Mouse (Mus musculus) neural tube, embryonic 15.5 days (tissue): ENCODE measurements around the gene Tmprss3. TPM values are rescaled to one million over a fixed set of nuclear protein-coding genes. Genes with fewer than 3 reads are reported as not detected.

ENCODE experiments used
- ATAC-seq: fragments of 200-750 bp; cut with Nextera tagmentation; 2 replicates; pipeline ENCODE4 v1.8.0; 2017; ENCODE audit warnings: mild to moderate bottlenecking, moderate TSS enrichment, moderate library complexity; ENCODE audit not compliant: low FRiP score
- H3K27ac ChIP-seq: fragments of 300-500 bp; sonication (generic); replicated peaks from 2 replicates; pipeline ENCODE4 v1.5.1; 2015; ENCODE audit warnings: mild to moderate bottlenecking, inconsistent platforms
- H3K27me3 ChIP-seq: fragments of 300-500 bp; sonication (generic); replicated peaks from 2 replicates; pipeline ENCODE4 v1.6.1; 2015; ENCODE audit warnings: inconsistent platforms
- H3K36me3 ChIP-seq: fragments of 300-500 bp; sonication (generic); 2 replicates; pipeline ENCODE4 v1.6.1; 2015; ENCODE audit warnings: inconsistent platforms
- H3K4me1 ChIP-seq: fragments of 300-500 bp; sonication (generic); 2 replicates; pipeline ENCODE4 v1.6.1; 2015; ENCODE audit warnings: inconsistent platforms
- H3K4me2 ChIP-seq: fragments of 300-500 bp; sonication (generic); 2 replicates; pipeline ENCODE4 v1.6.1; 2015; ENCODE audit warnings: inconsistent platforms, mild to moderate bottlenecking, moderate library complexity
- H3K4me3 ChIP-seq: fragments of 300-500 bp; sonication (generic); replicated peaks from 2 replicates; pipeline ENCODE4 v1.5.1; 2015; ENCODE audit warnings: mild to moderate bottlenecking, inconsistent platforms
- H3K9ac ChIP-seq: fragments of 300-500 bp; sonication (generic); replicated peaks from 2 replicates; pipeline ENCODE4 v1.6.1; 2015; ENCODE audit warnings: mild to moderate bottlenecking, inconsistent platforms
- H3K9me3 ChIP-seq: fragments of 300-500 bp; sonication (generic); replicated peaks from 2 replicates; pipeline ENCODE4 v1.6.1; 2016; ENCODE audit warnings: inconsistent platforms
- WGBS: fragments of 180-500 bp; shearing (Covaris S2); methylation state at CpG from one replicate; pipeline ENCODE4 v1.1.7; 2015; ENCODE audit warnings: mixed read lengths; 5-methylcytosine and 5-hydroxymethylcytosine counted together
- polyA plus RNA-seq: library from polyadenylated mRNA; unstranded; fragments of >200 nt; fragmentation: Nextera tagmentation; extraction: Ambion mirVana; gene quantifications from 2 replicates; pipeline ENCODE4 v1.2.1, GENCODE M21; 2015

Gene Tmprss3
- polyA plus RNA-seq, 1 experiment from 2014 or later = 0.06 TPM

- H3K4me2 ChIP-seq = no peak overlapping the region
- no peak overlapping the region for H3K4me3 ChIP-seq
- ATAC-seq = no peak
- H3K27me3 ChIP-seq = no peaks in the 10 kb centered on the region
- H3K9ac ChIP-seq = no peak overlapping the region
- no peaks in the 10 kb centered on the region for H3K36me3 ChIP-seq
- no peaks in the 10 kb centered on the region for H3K9me3 ChIP-seq
- H3K4me1 ChIP-seq = no peaks in the 10 kb centered on the region
- no peak overlapping the region for H3K27ac ChIP-seq
- 74% methylated on average over 7 of the region's 7 CpGs for WGBS
Observed at GRCm38 (mm10) chr17:31223835-31224234, 25.1 kb upstream of the Tmprss3 start.

- no peaks in the 10 kb centered on the region for H3K4me1 ChIP-seq
- WGBS = 85% methylated on average over 4 of the region's 4 CpGs
- no peak overlapping the region for H3K9ac ChIP-seq
- no peaks in the 10 kb centered on the region for H3K9me3 ChIP-seq
- no peak overlapping the region for H3K4me2 ChIP-seq
- no peaks in the 10 kb centered on the region for H3K27me3 ChIP-seq
- no peak for ATAC-seq
- no peaks in the 10 kb centered on the region for H3K36me3 ChIP-seq
- no peak overlapping the region for H3K4me3 ChIP-seq
- no peak overlapping the region for H3K27ac ChIP-seq
Observed at GRCm38 (mm10) chr17:31222810-31223310, 24.1 kb upstream of the Tmprss3 start.

GRCm38 (mm10) chr17:31216068-31216955 is 17.5 kb upstream of the Tmprss3 start:
- H3K9ac ChIP-seq = no peak overlapping the region
- H3K27ac ChIP-seq = no peak overlapping the region
- 55% methylated on average over 5 of the region's 5 CpGs for WGBS
- H3K27me3 ChIP-seq = no peaks in the 10 kb centered on the region
- H3K4me1 ChIP-seq = no peaks in the 10 kb centered on the region
- no peaks in the 10 kb centered on the region for H3K36me3 ChIP-seq
- ATAC-seq = no peak
- H3K4me3 ChIP-seq = no peak overlapping the region
- no peak overlapping the region for H3K4me2 ChIP-seq
- no peaks in the 10 kb centered on the region for H3K9me3 ChIP-seq

GRCm38 (mm10) chr17:31211881-31212280 is 13.1 kb upstream of the Tmprss3 start:
- Histone ChIP-seq H3K27me3 (no peaks in the 10 kb centered on the region), H3K4me3 (no peak overlapping the region), H3K9me3 (no peaks in the 10 kb centered on the region), H3K4me1 (no peaks in the 10 kb centered on the region), H3K4me2 (no peak overlapping the region), H3K27ac (no peak overlapping the region), H3K36me3 (no peaks in the 10 kb centered on the region), H3K9ac (no peak overlapping the region)
- no peak for ATAC-seq
- 89% methylated on average over 6 of the region's 6 CpGs for WGBS

GRCm38 (mm10) chr17:31210299-31210698 is 11.5 kb upstream of the Tmprss3 start:
- no peak for ATAC-seq

DNA sequence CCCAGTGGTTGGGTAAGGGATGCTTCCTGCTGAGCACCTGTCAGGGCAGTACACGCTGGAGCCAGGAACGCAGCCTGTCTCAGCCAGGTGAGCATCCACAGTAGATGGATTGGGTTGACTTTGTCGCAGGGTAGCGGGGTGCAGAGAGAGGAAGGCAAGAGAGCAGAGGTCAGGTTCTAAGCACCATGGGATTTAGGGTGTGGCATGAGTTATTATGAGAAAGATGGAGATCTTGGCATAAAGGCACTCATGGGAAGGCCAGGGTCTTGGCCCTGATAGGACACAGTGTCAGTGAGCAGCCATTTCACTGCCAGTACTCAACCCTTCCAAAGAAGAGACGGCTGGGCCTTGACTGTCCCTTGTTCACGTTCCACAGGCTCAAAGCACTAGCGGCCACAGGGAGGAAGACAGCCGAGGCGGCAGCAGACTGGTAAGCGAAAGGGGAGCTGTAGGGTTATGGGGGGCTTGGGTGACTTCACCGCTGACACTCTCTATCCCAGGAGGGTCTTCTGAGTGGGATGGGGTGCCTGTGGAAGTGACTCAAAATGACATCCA is 10.7 kb upstream of the Tmprss3 start:
- no peak overlapping the region for H3K9ac ChIP-seq
- H3K4me3 ChIP-seq = no peak overlapping the region
- no peaks in the 10 kb centered on the region for H3K9me3 ChIP-seq
- no peak overlapping the region for H3K4me2 ChIP-seq
- H3K27ac ChIP-seq = no peak overlapping the region
- WGBS = 95% methylated on average over 11 of the region's 11 CpGs
- no peaks in the 10 kb centered on the region for H3K27me3 ChIP-seq
- no peak for ATAC-seq
- no peaks in the 10 kb centered on the region for H3K36me3 ChIP-seq
- no peaks in the 10 kb centered on the region for H3K4me1 ChIP-seq

More at GRCm38 (mm10) chr17:31210299-31210698, 11.5 kb upstream of the Tmprss3 start:
- no peak overlapping the region for H3K4me3 ChIP-seq
- no peaks in the 10 kb centered on the region for H3K4me1 ChIP-seq
- H3K27ac ChIP-seq = no peak overlapping the region
- H3K36me3 ChIP-seq = no peaks in the 10 kb centered on the region
- H3K4me2 ChIP-seq = no peak overlapping the region
- H3K9me3 ChIP-seq = no peaks in the 10 kb centered on the region
- WGBS = 93% methylated on average over 7 of the region's 7 CpGs
- no peak overlapping the region for H3K9ac ChIP-seq
- no peaks in the 10 kb centered on the region for H3K27me3 ChIP-seq

GRCm38 (mm10) chr17:31208654-31209053 is 9.9 kb upstream of the Tmprss3 start:
- no peak for ATAC-seq
- Histone ChIP-seq H3K9ac (no peak overlapping the region), H3K9me3 (no peaks in the 10 kb centered on the region), H3K4me3 (no peak overlapping the region), H3K4me2 (no peak overlapping the region), H3K4me1 (no peaks in the 10 kb centered on the region), H3K27me3 (no peaks in the 10 kb centered on the region), H3K36me3 (no peaks in the 10 kb centered on the region), H3K27ac (no peak overlapping the region)
- WGBS = 80% methylated on average over 8 of the region's 8 CpGs

DNA sequence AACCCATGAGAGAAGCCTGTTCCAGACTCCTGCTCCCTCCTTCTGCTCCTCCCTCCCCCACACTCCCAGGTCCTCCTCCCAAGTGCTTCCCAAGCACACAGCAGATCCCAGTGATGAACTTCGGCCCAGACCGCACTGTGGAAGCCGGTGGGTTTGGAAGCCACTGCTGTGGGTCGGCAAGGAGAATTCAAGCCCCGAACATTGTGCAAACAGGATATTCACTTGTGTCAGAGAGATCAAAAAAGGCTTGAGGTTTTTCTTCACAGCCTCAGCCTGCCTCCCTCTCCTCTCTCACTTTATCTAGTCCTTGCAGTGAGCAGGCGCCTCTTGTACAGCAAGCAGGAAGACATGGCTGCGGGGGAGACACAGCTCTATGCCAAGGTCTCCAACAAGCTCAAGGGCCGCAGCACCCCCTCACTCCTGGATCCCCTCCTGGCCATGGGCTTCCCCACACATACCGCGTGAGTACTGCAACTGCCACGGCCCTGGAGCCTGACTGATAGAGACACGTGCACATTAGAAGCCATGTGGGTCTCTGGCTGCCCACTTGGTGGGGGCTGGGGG is 9.1 kb upstream of the Tmprss3 start, which contains the start of gene Ubash3a:
Ubash3a (plus strand) TSS at position 103 of the 564 bp plus-strand sequence.
- 82% methylated on average over 12 of the region's 12 CpGs for WGBS
- no peak within 1 kb of the TSS for H3K27ac ChIP-seq
- H3K4me1 ChIP-seq = no peaks in the 10 kb centered on the region
- H3K4me2 ChIP-seq = no peak within 1 kb of the TSS
- H3K9me3 ChIP-seq = no peaks in the 10 kb centered on the region
- H3K36me3 ChIP-seq = no peaks in the 10 kb centered on the region
- no peak for ATAC-seq
- no peaks in the 10 kb centered on the region for H3K27me3 ChIP-seq
- no peak within 1 kb of the TSS for H3K4me3 ChIP-seq
- H3K9ac ChIP-seq = no peak within 1 kb of the TSS

GRCm38 (mm10) chr17:31196283-31196682 is 2.5 kb downstream of the Tmprss3 start:
- Histone ChIP-seq H3K36me3 (no peaks in the 10 kb centered on the region), H3K27ac (no peak overlapping the region), H3K4me2 (no peak overlapping the region), H3K4me1 (no peaks in the 10 kb centered on the region), H3K27me3 (no peaks in the 10 kb centered on the region), H3K9me3 (no peaks in the 10 kb centered on the region), H3K9ac (no peak overlapping the region), H3K4me3 (no peak overlapping the region)
- ATAC-seq = no peak
- 88% methylated on average over 7 of the region's 7 CpGs for WGBS

DNA sequence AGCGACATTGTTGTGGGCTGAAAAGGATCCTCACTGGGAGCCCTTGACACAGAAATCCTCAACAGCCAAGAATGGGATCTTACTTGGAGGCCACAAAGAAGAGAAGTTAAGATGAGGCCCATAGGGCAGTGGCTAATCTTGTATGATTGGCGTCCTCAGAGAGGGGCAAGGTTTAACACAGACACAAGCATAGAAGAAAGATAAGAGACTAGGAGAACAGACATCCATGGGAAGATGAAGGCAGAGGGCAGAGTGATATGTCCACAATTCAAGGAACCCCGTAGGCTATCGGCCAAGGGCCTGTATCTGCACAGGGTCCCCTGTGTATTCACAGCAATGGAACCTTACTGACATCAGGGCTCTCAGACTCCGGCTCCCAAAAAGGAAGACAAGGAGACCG is 3.6 kb downstream of the Tmprss3 start:
- H3K36me3 ChIP-seq = no peaks in the 10 kb centered on the region
- no peak for ATAC-seq
- H3K27me3 ChIP-seq = no peaks in the 10 kb centered on the region
- no peaks in the 10 kb centered on the region for H3K4me1 ChIP-seq
- H3K9me3 ChIP-seq = no peaks in the 10 kb centered on the region
- no peak overlapping the region for H3K27ac ChIP-seq
- WGBS = 85% methylated on average over 6 of the region's 6 CpGs
- H3K9ac ChIP-seq = no peak overlapping the region
- H3K4me3 ChIP-seq = no peak overlapping the region
- H3K4me2 ChIP-seq = no peak overlapping the region

DNA sequence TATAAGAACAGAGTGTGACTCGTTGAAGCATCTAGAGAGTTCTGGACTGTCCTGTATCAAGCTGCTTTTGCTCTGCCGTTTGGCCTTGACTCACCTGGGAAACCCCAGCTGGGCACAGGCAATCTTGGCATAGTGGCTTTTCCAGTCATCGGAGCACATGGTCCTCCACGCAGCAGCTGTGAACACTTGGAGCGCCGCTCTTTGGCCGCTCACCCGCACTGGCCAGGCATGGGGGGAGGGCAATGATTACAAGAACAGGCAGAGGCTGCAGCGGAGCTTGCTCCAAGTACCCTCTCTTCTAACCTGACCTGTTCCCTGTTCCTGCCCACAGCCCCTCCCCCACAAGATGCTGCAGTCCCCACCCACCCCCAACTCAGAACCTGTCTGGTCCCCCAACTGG is 5.4 kb downstream of the Tmprss3 start:
- Histone ChIP-seq H3K4me1 (no peaks in the 10 kb centered on the region), H3K4me2 (no peak overlapping the region), H3K9ac (no peak overlapping the region), H3K4me3 (no peak overlapping the region), H3K27ac (no peak overlapping the region), H3K27me3 (no peaks in the 10 kb centered on the region), H3K9me3 (no peaks in the 10 kb centered on the region), H3K36me3 (no peaks in the 10 kb centered on the region)
- ATAC-seq = no peak
- WGBS = 81% methylated on average over 9 of the region's 9 CpGs

- no peaks in the 10 kb centered on the region for H3K36me3 ChIP-seq
- H3K9me3 ChIP-seq = no peaks in the 10 kb centered on the region
- no peak overlapping the region for H3K27ac ChIP-seq
- no peak overlapping the region for H3K4me3 ChIP-seq
- ATAC-seq = no peak
- 51% methylated on average over 2 of the region's 2 CpGs for WGBS
- H3K4me1 ChIP-seq = no peaks in the 10 kb centered on the region
- no peak overlapping the region for H3K4me2 ChIP-seq
- no peaks in the 10 kb centered on the region for H3K27me3 ChIP-seq
- no peak overlapping the region for H3K9ac ChIP-seq
Observed at GRCm38 (mm10) chr17:31192663-31193062, 6.1 kb downstream of the Tmprss3 start.
